Mouse (Mus musculus): ENCODE data around the gene Tmem200a.
A peak's percentile ranks its signal among the peaks of the same experiment; 100 is the strongest.
"Not testable (repeated sequence)": the region's sequence is repeated elsewhere in the genome, so short reads cannot be mapped to it uniquely, and the experiment has no call there.

Gene Tmem200a

DNA sequence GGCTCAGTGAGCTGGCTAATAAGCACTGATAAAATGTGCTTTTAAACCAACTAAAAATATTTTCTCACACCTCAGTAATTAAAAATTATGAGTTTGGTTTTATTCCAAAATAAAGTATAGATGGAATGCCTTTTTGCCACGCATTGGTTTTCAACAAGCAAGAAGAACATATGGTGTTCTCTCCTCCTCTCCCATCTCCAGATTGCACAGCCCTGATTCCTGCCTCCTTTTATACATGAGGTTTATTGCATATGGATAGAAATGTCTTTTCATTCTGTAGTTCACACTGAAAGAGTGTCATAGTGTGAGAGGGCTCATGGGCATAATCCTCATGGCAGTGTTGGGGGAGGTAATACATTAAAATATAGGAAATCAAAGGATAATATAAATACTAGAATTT, 96.2 kb downstream of the Tmem200a start:
- DNase-seq (ENCODE audit: low spot score in 2 of 2): no peak

DNA sequence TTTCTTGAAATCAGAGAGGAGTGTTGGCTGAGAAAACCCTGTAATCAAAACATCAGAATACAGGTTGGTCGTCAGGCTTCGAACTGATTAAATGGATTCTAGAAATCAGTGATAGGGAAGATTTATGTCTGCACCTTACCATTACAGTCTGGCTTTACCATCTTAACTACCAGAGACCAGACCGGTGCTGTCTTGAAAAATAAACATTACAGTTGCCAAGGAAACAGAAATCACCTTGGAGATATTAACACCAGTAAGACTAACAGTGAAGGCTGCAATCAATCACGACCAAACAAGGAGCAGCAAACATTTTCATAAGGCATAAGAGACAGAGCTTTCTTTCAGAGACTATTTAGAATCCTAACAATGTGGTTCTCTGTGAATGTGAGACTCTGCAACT, 116.0 kb downstream of the Tmem200a start:
- DNase-seq (ENCODE audit: low spot score in 2 of 2): no peak

DNA sequence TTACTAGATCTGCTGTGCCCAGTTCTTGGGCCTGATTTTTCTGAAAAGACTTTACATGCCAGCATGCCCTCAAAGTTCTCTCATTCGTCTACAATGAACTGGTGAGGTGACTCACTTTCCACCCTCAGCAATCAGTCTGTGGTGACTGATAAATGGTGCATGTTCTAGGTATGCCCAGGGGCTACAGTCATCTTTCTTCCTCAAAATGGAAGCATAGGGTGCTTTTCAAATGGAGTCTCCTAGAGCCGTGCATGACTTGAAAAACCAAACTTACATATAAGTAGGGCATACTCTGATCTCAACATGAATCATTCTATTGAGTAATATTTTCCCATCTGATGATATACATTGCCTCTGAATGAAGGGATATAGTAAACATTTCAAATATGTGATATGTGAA, 117.8 kb downstream of the Tmem200a start:
- DNase-seq (ENCODE audit: low spot score in 2 of 2): no peak

DNA sequence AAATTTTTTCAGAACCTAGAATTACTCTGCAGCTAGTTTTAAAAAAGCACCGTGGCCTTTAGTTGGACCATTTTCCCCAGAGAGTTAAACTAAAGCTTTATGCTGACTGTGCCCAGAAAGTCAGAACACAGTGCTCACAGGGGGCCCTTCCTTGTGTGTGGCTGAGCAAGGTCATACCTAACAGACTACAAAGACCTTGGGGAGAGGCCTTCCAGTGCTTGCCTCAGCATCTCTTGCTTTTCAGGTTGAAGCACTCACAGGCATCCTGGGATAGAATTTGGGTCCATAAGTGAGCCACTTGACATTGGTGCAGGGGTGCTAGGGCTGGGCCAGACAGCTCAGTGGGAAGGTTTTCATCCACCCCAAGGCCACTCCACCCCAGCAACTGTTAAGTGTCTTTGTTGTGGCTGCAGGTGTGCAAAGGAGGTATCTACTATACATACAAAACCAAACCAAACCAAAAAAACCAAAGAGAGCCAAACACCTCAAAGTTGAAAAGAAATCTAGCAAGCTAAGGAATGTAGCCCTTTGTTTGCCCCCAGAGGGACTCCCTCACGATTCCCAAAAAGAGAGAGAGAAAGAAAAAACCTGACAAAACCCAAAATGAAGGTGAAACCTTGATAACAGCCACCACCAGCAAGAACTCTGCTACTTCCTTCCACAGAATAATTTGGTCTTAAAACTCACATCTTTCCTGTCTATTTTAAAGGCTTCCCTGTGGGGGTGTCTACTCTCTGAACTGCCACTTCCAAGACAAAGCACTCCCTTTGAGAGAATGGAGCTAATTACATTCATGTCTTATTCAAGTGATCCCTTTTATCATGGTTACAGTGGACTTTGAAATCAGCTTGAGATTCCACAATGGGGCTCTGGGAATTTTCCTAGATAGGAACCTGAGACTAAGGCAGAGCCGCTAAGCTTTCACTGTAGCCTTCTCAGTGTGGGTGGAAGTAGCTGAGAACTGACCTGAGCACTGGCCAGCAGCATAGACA, 119.8 kb downstream of the Tmem200a start:
- DNase-seq (ENCODE audit: low spot score in 2 of 2): no peak

DNA sequence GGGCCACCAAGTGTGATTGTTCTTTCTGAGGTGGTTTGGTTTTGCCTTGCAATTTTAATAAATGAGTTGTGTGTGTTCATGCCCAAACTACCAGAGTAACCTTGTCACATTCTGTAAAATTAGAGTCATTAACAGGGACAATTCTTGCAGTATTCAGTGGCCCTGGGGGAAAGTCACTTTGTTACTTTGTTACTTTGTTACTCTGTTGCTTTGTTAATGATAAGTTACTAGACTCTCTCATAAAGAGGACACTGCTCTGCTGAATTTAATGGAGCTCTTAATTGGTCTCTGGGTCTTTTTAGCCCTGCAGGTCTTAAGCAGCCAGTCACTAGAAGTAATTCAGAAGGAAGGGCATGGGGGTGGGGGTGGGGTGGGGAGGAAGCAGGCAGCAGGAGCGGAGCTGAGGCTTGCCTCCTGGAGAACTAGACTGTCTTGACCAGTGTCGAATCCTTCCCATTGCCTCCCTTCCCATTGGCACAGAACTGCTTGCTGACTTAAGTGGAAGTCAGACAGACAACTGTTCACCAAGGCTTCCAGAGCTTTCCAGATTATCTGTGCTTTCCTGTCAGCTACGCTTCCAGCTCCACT, 124.1 kb downstream of the Tmem200a start:
- no peak for DNase-seq (ENCODE audit: low spot score in 2 of 2)

DNA sequence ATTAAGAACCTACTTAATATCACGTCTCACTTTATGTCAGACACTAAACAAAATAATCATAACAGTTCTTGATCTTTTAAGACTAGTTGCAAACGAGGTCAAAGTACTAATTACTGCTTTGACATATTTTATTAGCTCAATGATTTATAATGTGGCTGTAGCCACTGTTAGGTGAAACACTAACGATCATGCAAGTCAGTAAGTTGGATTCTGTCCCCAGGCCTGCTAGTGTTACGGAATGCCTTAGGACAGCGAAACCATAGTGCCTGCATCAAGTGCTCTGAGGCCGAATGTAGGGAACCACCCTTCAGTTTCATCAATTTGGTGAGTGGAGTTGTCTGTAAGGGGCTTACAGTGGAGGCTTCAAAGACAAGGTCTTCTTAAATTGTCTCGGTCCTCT, 126.0 kb downstream of the Tmem200a start:
- DNase-seq (ENCODE audit: low spot score in 2 of 2): no peak

DNA sequence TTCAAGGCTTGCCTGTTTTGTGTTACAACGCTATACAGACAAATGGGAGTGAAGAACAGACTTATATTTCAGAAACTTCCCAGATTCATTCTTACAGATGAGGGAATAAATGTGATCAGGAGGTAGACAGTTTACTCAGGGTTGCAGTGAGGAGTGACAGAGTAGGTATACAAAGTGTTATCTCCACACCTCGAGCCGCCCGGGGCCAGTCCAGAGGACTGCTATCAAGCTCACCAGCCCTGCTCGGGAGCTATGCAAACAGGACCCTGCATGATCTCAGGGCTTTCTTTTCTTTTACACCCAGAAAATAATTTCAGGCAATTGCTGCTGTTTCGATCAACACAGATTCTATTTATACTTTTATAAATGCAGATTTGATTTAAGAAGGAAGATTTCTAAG, 126.7 kb downstream of the Tmem200a start:
- DNase-seq (ENCODE audit: low spot score in 2 of 2): no peak

DNA sequence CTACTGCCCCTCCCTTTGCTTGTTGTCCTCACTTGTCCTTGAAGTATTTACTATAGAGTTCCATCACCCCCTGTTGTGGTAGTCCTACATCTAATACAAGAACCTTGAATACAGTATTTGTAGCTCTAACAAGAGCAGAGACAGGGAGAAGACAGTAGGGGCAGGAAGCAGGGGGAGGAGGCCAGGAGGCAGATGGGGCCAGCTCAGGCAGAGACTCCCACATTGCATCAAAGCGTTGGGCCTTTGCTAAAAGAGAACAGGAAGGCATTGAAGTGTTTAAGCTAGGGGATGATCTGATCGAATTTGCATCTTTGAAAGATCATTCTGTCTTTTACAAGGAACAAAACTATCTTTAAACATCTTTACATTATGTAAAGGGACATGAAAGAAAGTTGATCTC, 133.0 kb downstream of the Tmem200a start:
- no peak for DNase-seq (ENCODE audit: low spot score in 2 of 2)

DNA sequence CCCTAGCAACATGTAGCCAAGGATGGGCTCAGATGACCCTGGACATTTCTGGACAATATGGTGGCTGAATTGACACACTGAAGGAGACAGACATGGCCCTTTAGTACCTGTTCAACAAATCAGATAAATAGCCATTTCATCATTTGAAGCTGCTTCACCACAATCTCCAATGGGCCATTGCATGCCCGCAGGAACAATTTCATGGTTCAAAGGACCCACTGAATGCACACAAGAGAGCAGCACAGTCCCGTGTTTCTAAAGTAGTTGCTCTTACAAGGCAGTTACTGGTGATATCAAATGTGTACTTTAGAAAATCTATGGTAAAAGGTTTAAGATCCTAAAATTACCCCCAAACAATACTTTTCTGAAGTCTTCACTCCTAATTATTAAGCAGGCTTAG, 134.2 kb downstream of the Tmem200a start:
- no peak for DNase-seq (ENCODE audit: low spot score in 2 of 2)

DNA sequence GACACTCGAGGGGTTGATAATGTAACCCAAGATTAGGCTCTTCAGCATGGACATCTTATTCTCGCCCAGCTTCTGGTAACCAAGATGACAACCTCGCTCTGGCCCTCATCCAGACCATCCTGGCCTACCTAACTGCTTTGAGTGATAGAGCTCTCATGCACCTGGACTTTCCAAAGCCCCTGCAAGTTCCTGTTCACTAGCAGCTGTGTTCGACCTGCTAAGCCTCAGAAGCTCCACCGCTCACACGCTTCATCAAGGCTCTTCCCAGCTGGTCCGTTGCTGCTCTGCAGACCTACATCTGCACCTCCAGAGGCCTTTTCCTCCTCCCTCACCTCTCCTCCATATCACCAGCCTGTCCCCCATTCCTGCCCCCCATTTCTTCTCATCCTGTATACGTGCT, 147.1 kb downstream of the Tmem200a start:
- no peak for DNase-seq (ENCODE audit: low spot score in 2 of 2)

DNA sequence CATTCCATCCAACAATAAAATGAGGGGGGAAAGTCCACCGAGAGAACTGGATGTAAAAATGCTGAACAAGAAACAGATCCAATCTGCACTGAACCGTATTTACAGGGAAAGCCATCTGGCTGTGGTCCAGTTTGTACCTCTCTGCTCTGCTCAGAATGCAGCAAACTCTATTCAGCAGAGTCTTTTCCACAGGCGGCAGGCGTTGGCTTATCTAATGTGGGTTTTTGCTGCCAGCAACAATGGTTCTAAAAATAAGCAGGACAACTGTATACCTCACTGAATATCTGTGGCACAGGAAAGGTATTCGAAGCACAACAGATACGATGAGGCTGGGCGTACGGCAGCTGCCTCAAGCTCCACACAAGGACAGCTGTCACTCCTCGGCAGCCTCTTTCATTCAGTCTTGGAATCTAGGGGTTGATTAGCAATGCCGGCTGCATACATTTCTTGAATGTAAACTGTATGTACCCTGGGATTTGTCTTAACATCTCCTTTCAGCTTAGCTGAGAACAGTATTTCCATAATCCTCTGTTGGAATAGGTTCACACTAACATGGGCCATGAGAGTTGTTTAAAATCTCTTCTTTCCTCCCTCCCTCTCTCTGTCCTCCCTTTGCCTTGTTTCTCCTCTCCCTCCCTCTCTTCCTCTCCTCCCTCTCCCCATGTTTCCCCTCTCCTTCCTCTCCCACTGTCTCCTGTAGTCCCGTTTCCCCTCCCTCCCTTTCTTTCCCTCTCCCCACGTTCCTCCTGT, 149.3 kb downstream of the Tmem200a start:
- DNase-seq (ENCODE audit: low spot score in 2 of 2): peak; percentile 65 to 72

DNA sequence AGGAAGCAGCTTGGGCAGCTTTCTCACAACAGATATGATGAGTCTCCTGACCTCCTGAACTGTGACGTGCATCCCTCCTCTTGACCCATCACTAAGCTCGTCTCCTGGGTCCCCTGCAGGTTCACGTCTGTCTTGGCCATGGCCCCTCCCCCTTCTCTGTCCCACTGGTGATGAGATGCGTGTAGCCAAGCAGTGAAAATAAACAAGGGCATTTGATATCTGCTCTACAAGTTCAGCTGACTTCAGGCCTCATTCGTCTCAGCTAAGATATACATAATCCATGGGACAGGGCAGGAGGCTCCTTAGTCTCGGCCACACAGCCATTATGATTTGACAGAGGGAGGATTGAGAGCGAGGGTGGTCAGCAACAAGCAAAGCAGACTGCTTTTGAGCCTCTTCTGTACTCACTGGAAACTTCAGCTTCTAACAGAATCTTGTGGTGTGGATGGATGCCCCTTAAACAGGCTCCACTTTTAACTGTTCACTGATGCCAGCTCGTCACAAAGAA, 149.9 kb downstream of the Tmem200a start:
- DNase-seq (ENCODE audit: low spot score in 2 of 2): no peak

DNA sequence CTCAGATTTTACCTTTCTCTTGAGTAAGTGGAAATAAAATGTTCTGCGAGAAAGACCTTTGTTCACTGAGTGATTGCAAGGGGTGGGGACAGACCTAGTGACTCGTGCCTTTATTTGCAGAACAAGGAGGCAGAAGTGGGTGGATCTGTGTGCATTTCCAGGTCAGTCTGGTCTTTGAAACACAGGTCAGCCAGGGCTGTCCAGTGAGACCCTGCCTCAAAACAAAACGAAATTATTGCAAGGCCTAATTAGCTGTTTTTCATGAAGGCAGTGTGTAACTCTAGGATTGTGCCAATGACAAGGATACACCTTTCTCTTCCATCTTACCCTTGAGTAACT, 150.4 kb downstream of the Tmem200a start:
- no peak for DNase-seq (ENCODE audit: low spot score in 2 of 2)

DNA sequence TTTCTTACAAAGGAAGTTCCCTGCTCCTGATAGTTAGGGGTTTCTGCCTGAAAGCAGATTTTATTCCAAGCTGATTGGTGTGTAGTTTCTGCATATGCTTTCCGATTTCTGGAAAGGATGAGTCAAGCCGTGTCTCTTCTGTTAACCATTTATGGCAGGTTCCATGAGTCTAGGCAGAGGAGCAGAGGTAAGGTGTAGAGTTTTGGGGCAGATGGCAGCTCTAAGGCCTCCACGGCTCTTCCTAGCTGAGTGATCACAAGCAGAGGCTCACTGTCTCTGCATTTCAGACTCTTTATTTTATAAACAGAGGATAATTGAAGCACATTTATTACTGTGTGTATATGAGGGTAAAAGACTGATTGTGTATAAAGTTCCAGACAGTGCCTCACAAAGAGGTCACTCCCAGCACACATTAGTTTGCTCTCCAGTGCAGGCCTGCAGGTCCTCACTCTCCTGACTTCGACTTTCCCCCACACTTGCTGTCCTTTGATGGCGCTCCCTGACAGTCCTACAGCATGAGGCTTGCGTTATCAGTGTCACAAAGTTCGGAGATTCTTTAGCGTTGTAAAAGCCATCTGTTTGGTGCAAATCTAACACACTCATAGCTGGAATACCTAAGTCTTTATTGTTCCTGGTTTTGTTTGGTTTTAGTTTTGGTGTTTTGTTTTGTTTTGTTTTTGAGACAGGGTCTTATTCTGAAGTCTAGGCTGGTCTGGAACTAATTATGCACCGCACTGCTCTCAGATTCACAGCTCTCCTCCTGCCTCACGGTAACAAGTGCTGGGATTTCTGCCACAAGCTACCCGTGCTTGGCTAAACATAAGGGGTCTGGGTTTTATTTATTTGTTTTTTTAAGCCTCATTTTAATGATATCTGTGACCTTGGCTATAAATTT, 151.1 kb downstream of the Tmem200a start:
- DNase-seq (ENCODE audit: low spot score in 2 of 2): no peak

DNA sequence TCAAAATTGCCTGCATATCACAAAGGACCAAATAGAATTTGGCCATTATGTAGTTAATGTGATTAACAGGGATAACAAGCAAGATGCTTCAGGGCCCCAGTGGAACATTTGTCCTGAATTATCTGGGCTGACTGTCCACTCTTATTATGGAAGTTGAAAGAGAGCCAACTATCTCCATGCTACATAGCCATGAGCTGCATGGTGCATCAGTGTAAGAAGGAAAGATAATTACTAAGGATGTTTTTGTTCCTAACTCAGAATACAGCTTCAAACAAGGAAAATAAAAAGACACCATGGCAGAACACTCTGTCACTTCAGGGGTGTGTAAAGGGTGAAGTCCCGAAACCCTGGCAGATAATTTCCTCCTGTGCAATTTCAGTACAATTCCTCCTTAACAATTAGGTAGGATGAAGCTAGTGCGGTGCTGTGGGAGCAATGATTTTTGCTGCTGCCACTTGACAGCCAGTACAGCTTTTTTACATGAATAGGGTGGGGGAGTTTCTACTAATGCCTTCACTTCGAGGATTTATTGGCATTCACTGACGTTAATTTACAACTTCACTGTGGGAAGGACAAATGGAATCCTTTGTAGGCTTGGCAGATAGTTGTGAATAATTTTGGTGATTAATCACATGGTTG, 158.1 kb downstream of the Tmem200a start:
- no peak for DNase-seq (ENCODE audit: low spot score in 2 of 2)

DNA sequence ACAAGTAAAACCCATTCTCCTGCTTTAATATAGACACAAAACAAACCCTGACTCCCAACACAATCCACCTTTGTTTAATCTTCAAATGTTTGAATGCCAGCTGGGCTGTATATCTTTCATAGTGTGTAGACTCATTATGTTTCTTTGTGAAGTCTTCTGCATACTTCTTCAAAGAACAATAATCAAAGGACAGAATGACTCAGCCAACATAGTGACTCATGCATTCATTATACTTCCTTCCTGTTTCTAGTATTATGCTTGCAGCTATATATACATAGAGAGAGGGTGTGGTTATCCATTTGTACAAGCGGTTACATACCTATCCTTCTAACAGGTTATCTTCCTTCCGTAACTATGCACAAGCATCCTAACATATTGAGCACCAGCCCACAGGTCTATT, 160.7 kb downstream of the Tmem200a start:
- DNase-seq (ENCODE audit: low spot score in 2 of 2): no peak

DNA sequence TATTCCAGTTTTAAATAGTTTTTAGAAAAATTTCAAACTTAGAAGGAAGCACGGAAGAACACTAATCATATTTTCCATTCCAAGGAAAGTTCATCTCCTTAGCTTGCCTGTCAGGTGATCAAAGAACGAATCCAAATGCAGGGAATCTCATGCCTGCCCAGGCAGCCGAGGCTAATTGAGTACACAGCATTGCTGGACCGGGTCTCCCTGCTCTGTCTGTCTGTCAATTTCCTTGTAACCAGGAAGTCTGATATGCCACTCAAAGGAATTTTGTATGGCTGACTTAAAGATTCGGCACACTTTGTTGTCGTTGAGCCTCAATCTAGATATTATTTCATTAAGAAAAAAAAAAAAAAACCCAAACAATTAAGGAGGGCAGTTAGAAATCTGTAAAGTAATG, 168.6 kb downstream of the Tmem200a start:
- no peak for DNase-seq (ENCODE audit: low spot score in 2 of 2)

DNA sequence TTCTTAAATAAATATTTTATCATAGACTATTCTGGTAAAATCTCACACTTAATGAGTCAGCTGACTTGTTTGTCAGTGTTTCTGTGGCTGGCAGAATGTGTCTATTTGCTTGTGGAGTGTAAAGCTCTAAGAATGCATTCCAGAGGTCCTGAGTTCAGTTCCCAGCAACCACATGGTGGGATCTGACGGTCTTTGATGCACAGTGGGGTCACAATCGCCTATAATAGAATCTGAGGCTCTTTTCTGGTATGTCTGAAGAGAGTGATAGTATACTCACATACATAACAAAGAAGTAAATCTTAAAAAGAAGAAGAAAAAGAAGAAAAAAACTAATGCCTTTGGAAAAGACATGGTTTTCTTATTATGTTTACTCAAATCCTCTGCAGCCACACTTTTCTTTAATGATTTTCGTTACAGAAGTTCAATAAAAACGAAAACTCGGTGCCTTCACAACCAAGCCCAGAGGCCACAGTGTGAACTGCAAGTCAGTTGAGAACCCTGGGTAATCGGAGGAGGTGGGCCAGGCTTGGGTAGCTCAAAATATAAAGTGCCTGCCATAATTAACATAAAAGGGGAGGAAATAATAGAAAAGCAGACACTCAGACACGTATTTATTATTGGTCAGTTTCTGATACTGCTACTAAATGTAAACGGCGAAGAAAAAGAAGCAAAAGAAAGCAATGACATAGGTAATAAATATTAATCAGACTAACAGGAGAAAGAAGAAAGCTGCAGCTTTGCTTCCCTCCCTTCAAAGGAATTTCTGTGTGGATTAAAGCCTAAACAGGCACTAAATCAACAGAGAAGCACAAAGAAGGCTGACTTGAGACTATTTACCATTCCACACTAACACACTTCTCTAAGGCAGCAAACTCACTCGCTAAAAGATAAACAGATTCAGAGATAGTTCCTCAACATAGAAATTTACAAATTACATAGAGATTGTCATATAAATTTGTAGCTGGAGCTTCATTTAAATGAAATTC, 170.5 kb downstream of the Tmem200a start:
- DNase-seq (ENCODE audit: low spot score in 2 of 2): no peak

DNA sequence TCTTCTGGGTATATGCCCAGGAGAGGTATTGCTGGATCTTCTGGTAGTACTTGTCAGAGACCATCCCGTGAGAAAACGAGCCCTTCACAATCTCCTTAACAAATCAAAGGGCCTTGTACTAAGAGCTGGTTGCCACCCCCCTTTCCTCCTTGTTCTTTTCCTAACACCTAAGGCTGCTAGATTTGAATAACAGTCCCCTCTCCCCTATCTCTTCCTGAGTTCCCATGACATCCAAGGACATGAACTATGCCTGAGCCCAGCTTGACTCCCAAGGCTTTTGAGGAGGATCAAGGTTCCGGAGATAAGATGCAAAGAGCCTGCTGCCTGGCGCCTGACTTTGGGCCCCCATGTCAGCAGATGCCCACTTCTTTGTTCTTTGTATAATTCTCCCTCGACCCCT, 184.7 kb downstream of the Tmem200a start:
- DNase-seq (ENCODE audit: low spot score in 2 of 2): not testable (repeated sequence)

DNA sequence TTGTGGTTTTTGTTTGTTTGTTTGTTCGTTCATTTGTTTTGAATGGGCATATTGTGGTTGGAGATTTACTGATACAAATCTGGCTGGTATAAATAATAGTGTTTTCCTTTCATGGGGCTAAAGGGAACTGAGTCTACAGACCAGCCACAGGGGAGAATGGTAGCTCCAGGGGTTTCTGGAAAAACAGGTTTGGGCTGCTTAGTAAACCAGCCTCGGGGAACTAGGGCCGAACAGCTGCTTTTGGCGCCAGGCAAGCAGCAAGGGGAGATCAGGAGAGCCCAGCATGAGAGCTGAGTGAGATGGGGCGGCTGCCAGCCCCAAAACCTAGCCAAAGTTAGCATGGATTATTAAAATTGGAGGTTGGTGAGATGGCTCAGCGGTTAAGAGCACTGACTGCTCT, 191.6 kb downstream of the Tmem200a start:
- DNase-seq (ENCODE audit: low spot score in 2 of 2): no peak
